Mouse (Mus musculus): Measurements from ENCODE around the gene Nat8f2. TPM values are rescaled to one million over a fixed set of nuclear protein-coding genes. Genes with fewer than 3 reads are reported as not detected.
"Not testable (repeated sequence)": the region's sequence is repeated elsewhere in the genome, so short reads cannot be mapped to it uniquely, and the experiment has no call there.

The Nat8f2 gene
- polyA plus RNA-seq, 1 experiment from 2014 or later: not detected

DNA sequence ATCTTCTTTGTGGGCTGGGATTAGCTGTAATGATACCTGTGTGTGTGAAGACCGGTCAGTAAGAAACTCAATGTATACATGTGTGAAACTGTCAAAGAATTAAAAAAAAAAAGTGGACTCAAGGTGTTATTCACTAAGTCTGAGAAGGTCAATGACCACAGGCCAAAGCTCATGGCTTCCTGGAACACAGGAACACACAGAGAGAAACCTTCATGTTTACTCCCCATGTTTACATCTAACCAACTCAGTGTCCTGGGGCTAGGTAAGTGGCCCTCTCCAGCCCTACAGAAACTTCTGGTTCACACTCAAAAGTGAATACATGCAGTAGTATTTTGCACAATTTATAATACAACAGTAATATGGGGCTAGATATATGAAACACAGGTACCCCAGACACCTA lies 40.7 kb upstream of the Nat8f2 start:
- no peak for DNase-seq (ENCODE audit: low spot score)
- no peak overlapping the region for H3K9ac ChIP-seq (ENCODE audit: low read length)
- no peak overlapping the region for H3K4me3 ChIP-seq (ENCODE audit: low read depth, low read length)
- H3K27ac ChIP-seq (replicated peaks): no peak overlapping the region
- H3K9me3 ChIP-seq (ENCODE audit: control insufficient read depth, low read length): no peaks in the 10 kb centered on the region
- H3K27me3 ChIP-seq (ENCODE audit: control insufficient read depth, insufficient read depth, low read length): no peaks in the 10 kb centered on the region
- WGBS: 97% methylated on average over 1 of the region's 1 CpGs
- no peak for TF ChIP-seq EP300 (optimal IDR thresholded peaks at IDR 0.05)
- no peak for TF ChIP-seq CTCF (IDR thresholded peaks at IDR 0.05; ENCODE audit: low read depth)
- ATAC-seq (ENCODE audit: low FRiP score, low TSS enrichment): no peak
- no peaks in the 10 kb centered on the region for H3K4me1 ChIP-seq (replicated peaks; ENCODE audit: control insufficient read depth, insufficient read depth)
- H3K36me3 ChIP-seq (ENCODE audit: control insufficient read depth, insufficient read depth, low read length): no peaks in the 10 kb centered on the region
- H3K4me2 ChIP-seq (replicated peaks; ENCODE audit: low read depth): no peak overlapping the region

- no peak for DNase-seq (ENCODE audit: low spot score)
- ATAC-seq (ENCODE audit: low FRiP score, low TSS enrichment): no peak
- Histone ChIP-seq H3K4me2 (replicated peaks; ENCODE audit: low read depth) (no peak overlapping the region), H3K9me3 (ENCODE audit: control insufficient read depth, low read length) (no peaks in the 10 kb centered on the region), H3K9ac (ENCODE audit: low read length) (no peak overlapping the region), H3K27me3 (ENCODE audit: control insufficient read depth, insufficient read depth, low read length) (no peaks in the 10 kb centered on the region), H3K36me3 (ENCODE audit: control insufficient read depth, insufficient read depth, low read length) (no peaks in the 10 kb centered on the region), H3K27ac (replicated peaks) (no peak overlapping the region), H3K4me1 (replicated peaks; ENCODE audit: control insufficient read depth, insufficient read depth) (no peaks in the 10 kb centered on the region), H3K4me3 (ENCODE audit: low read depth, low read length) (no peak overlapping the region)
- WGBS: 53% methylated on average over 3 of the region's 3 CpGs
- TF ChIP-seq CTCF (IDR thresholded peaks at IDR 0.05; ENCODE audit: low read depth) (no peak), EP300 (optimal IDR thresholded peaks at IDR 0.05) (no peak)
Observed at GRCm38 (mm10) chr6:85908341-85908740, 39.4 kb upstream of the Nat8f2 start.

- ATAC-seq (ENCODE audit: low FRiP score, low TSS enrichment); DNase-seq (ENCODE audit: low spot score); H3K27ac ChIP-seq (replicated peaks); H3K27me3 ChIP-seq (ENCODE audit: control insufficient read depth, insufficient read depth, low read length); H3K4me2 ChIP-seq (replicated peaks; ENCODE audit: low read depth); H3K4me1 ChIP-seq (replicated peaks; ENCODE audit: control insufficient read depth, insufficient read depth); H3K9me3 ChIP-seq (ENCODE audit: control insufficient read depth, low read length); H3K4me3 ChIP-seq (ENCODE audit: low read depth, low read length); H3K9ac ChIP-seq (ENCODE audit: low read length); H3K36me3 ChIP-seq (ENCODE audit: control insufficient read depth, insufficient read depth, low read length): not testable (repeated sequence)
- 72% methylated on average over 2 of the region's 2 CpGs for WGBS
Observed at GRCm38 (mm10) chr6:85906911-85907351, 38.0 kb upstream of the Nat8f2 start.

DNA sequence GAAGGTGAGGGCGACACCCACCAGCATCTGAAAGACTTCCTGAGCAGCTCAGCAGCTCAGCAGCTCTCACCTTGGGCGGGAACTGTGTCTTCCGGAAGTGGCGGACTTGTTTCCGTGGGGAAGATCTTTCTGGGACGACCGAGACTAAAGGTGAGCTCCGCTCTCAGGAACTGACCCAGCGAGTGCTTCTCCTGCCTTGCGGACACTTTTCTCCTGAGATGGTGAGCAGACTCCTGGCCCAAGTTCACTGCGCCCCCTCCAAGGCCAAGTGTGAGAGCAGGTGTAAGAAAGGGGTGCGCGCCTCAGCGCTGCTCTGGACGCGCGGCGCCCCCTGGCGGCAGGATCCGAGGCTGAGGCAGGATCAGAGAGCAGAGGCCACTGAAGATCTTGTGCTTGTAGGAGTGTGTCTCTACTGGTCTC lies 35.7 kb upstream of the Nat8f2 start, which contains the start of gene Nat8f4:
TSS of gene Nat8f4 (minus strand) at position 243 of the 420 bp plus-strand sequence.
- H3K27ac ChIP-seq (replicated peaks); H3K4me1 ChIP-seq (replicated peaks; ENCODE audit: control insufficient read depth, insufficient read depth); H3K9me3 ChIP-seq (ENCODE audit: control insufficient read depth, low read length); H3K27me3 ChIP-seq (ENCODE audit: control insufficient read depth, insufficient read depth, low read length); H3K9ac ChIP-seq (ENCODE audit: low read length); H3K36me3 ChIP-seq (ENCODE audit: control insufficient read depth, insufficient read depth, low read length): not testable (repeated sequence)
- ATAC-seq (ENCODE audit: low FRiP score, low TSS enrichment): peak; percentile 77
- peak within 1 kb of the TSS; percentile 22 for H3K4me3 ChIP-seq (ENCODE audit: low read depth, low read length)
- 19% methylated on average over 20 of the region's 20 CpGs for WGBS
- peak; percentile 61 for DNase-seq (ENCODE audit: low spot score)
- H3K4me2 ChIP-seq (replicated peaks; ENCODE audit: low read depth): peak within 1 kb of the TSS; percentile 32
- TF ChIP-seq CTCF (IDR thresholded peaks at IDR 0.05; ENCODE audit: low read depth): peak; percentile 86

DNA sequence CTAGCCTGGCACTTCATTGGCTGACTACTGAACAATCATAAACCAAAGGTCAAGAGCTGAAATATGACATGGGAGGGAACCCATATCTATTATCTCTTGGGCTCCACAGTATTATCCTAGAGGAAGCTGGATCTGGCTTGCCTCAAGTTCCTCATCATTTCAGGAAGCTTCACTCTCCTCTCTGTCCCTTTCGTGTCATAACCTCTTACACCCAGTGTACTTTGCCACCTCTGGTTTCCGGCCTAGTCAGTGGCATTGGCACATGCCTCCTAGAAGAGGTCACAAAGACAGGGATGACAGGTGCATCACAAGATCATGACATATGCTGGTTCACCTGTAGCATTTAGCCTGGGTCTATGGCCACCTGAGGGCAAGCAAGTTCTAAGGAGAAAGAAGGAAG lies 33.3 kb upstream of the Nat8f2 start:
- no peak for DNase-seq (ENCODE audit: low spot score)
- 91% methylated on average over 2 of the region's 2 CpGs for WGBS
- H3K27ac ChIP-seq (replicated peaks): no peak overlapping the region
- no peaks in the 10 kb centered on the region for H3K36me3 ChIP-seq (ENCODE audit: control insufficient read depth, insufficient read depth, low read length)
- no peak for ATAC-seq (ENCODE audit: low FRiP score, low TSS enrichment)
- H3K4me3 ChIP-seq (ENCODE audit: low read depth, low read length): no peak overlapping the region
- H3K4me1 ChIP-seq (replicated peaks; ENCODE audit: control insufficient read depth, insufficient read depth): no peaks in the 10 kb centered on the region
- H3K9me3 ChIP-seq (ENCODE audit: control insufficient read depth, low read length): no peaks in the 10 kb centered on the region
- TF ChIP-seq CTCF (IDR thresholded peaks at IDR 0.05; ENCODE audit: low read depth) (no peak), EP300 (optimal IDR thresholded peaks at IDR 0.05) (no peak)
- no peaks in the 10 kb centered on the region for H3K27me3 ChIP-seq (ENCODE audit: control insufficient read depth, insufficient read depth, low read length)
- H3K9ac ChIP-seq (ENCODE audit: low read length): no peak overlapping the region
- H3K4me2 ChIP-seq (replicated peaks; ENCODE audit: low read depth): no peak overlapping the region

GRCm38 (mm10) chr6:85898596-85899475 lies 29.9 kb upstream of the Nat8f2 start:
- H3K27ac ChIP-seq (replicated peaks); H3K4me3 ChIP-seq (ENCODE audit: low read depth, low read length); H3K9ac ChIP-seq (ENCODE audit: low read length); H3K4me2 ChIP-seq (replicated peaks; ENCODE audit: low read depth); H3K36me3 ChIP-seq (ENCODE audit: control insufficient read depth, insufficient read depth, low read length); H3K27me3 ChIP-seq (ENCODE audit: control insufficient read depth, insufficient read depth, low read length); ATAC-seq (ENCODE audit: low FRiP score, low TSS enrichment); H3K9me3 ChIP-seq (ENCODE audit: control insufficient read depth, low read length); H3K4me1 ChIP-seq (replicated peaks; ENCODE audit: control insufficient read depth, insufficient read depth); DNase-seq (ENCODE audit: low spot score): not testable (repeated sequence)
- WGBS: 71% methylated on average over 6 of the region's 8 CpGs

Data from stomach, postnatal 0 days (tissue).